Mouse (Mus musculus): ENCODE data around the gene Pbrm1. TPM values are rescaled to one million over a fixed set of nuclear protein-coding genes. Genes with fewer than 3 reads are reported as not detected.

The Pbrm1 gene
- polyA plus RNA-seq, 1 experiment, result 48.8 TPM

DNA sequence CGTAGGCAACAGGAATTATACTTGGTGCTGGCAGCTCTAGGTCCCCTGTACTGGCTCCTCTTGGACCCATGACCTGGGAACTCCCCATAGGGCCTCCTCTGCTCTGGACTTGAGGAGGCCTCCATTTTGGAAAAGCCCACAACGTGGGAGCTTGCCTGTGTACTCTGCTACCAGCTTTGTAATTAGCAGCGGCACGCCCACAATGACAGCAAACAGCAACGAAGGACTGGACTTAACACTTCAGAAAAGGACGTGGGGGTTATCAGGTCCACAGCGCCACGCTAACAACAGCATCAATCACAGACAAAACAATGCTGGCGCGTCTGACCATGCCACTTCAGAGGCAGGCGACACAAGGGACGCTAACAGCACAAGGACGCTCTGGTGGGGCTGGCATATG lies 152.0 kb downstream of the Pbrm1 start:
- peak; percentile 18 for DNase-seq (ENCODE audit: low read depth)
- no peak for TF ChIP-seq CTCF (IDR thresholded peaks at IDR 0.05; ENCODE audit: borderline replicate concordance, extremely low read depth, insufficient read depth, insufficient read length)
- no peak for TF ChIP-seq POLR2A (IDR thresholded peaks at IDR 0.05; ENCODE audit: borderline replicate concordance, extremely low read depth, insufficient read depth, insufficient read length, poor library complexity, severe bottlenecking)

Other genes starting within 250 kb of the Pbrm1 start
- gene Tmem110, start 193.5 kb upstream of the Pbrm1 start, polyA plus RNA-seq (2012; rRNA removed), result 23.9 and 28.4 TPM in 2 replicates
- 0.60 and 0.78 TPM in 2 replicates for gene Mustn1, start 139.9 kb upstream of the Pbrm1 start, polyA plus RNA-seq (2012; rRNA removed)
- gene Itih4, start 132.7 kb upstream of the Pbrm1 start, polyA plus RNA-seq (2012; rRNA removed), result 0.04 and 0.10 TPM in 2 replicates
- 0.47 and 1.7 TPM in 2 replicates for gene Itih3, start 95.4 kb upstream of the Pbrm1 start, polyA plus RNA-seq (2012; rRNA removed)
- 0.03 TPM in 1 of 2 replicates, not detected in the other for gene Itih1, start 75.8 kb upstream of the Pbrm1 start, polyA plus RNA-seq (2012; rRNA removed)
- 11.1 and 13.3 TPM in 2 replicates for gene Nek4, start 67.8 kb upstream of the Pbrm1 start, polyA plus RNA-seq (2012; rRNA removed)
- 100 and 116 TPM in 2 replicates for gene Glt8d1, start 17.7 kb upstream of the Pbrm1 start, polyA plus RNA-seq (2012; rRNA removed)
- gene Spcs1, start 17.5 kb upstream of the Pbrm1 start, polyA plus RNA-seq (2012; rRNA removed), result 203 and 258 TPM in 2 replicates
- 60.1 and 76.3 TPM in 2 replicates for gene Gnl3, start within 50 bp of the Pbrm1 start, polyA plus RNA-seq (2012; rRNA removed)
- gene Smim4, start 109.8 kb downstream of the Pbrm1 start, polyA plus RNA-seq (2012; rRNA removed), result 31.2 and 46.2 TPM in 2 replicates
- gene Nt5dc2, start 111.9 kb downstream of the Pbrm1 start, polyA plus RNA-seq (2012; rRNA removed), result 369 and 407 TPM in 2 replicates
- 28.7 and 35.1 TPM in 2 replicates for gene Stab1, start 149.5 kb downstream of the Pbrm1 start, polyA plus RNA-seq (2012; rRNA removed)
- gene Tnnc1, start 189.2 kb downstream of the Pbrm1 start, polyA plus RNA-seq (2012; rRNA removed), result 4.6 and 6.3 TPM in 2 replicates
- gene Nisch, start 197.8 kb downstream of the Pbrm1 start, polyA plus RNA-seq (2012; rRNA removed), result 362 and 506 TPM in 2 replicates
- 1.7 and 2.7 TPM in 2 replicates for gene Sema3g, start 198.7 kb downstream of the Pbrm1 start, polyA plus RNA-seq (2012; rRNA removed)
- gene Phf7, start 232.2 kb downstream of the Pbrm1 start, polyA plus RNA-seq (2012; rRNA removed), result 7.4 and 8.7 TPM in 2 replicates
- 136 and 158 TPM in 2 replicates for gene Bap1, start 232.3 kb downstream of the Pbrm1 start, polyA plus RNA-seq (2012; rRNA removed)

Measured in brain, embryonic 14.5 days (tissue).